Mouse (Mus musculus) midbrain, embryonic 11.5 days (tissue): Measurements from ENCODE around the gene Sec22a. TPM values are rescaled to one million over a fixed set of nuclear protein-coding genes. Genes with fewer than 3 reads are reported as not detected.
A peak's percentile ranks its signal among the peaks of the same experiment; 100 is the strongest.

Experiments used
- ATAC-seq: fragments of 200-750 bp; cut with Nextera tagmentation; 2 replicates; pipeline ENCODE4 v1.8.0; 2017; ENCODE audit warnings: moderate TSS enrichment, moderate library complexity; ENCODE audit not compliant: low FRiP score
- DNase-seq: peaks from one replicate; pipeline ENCODE4 v3.0.0; 2015; ENCODE audit warnings: low spot score; ENCODE audit errors: missing footprints
- H3K27ac ChIP-seq: fragments of 300-500 bp; sonication (generic); 2 replicates; pipeline ENCODE4 v1.5.1; 2014; ENCODE audit warnings: low read depth, low read length
- H3K27me3 ChIP-seq: fragments of 300-500 bp; sonication (generic); 2 replicates; pipeline ENCODE4 v1.6.1; 2014; ENCODE audit warnings: mild to moderate bottlenecking, low read length, moderate library complexity, mixed read lengths; ENCODE audit not compliant: control insufficient read depth, insufficient read depth
- H3K36me3 ChIP-seq: fragments of 300-500 bp; sonication (generic); 2 replicates; pipeline ENCODE4 v1.6.1; 2014; ENCODE audit warnings: mild to moderate bottlenecking, low read length, moderate library complexity, mixed read lengths; ENCODE audit not compliant: control insufficient read depth, insufficient read depth
- H3K4me1 ChIP-seq: fragments of 300-500 bp; sonication (generic); 2 replicates; pipeline ENCODE4 v1.6.1; 2014; ENCODE audit warnings: low read length; ENCODE audit not compliant: control insufficient read depth, insufficient read depth
- H3K4me2 ChIP-seq: fragments of 300-500 bp; sonication (generic); 2 replicates; pipeline ENCODE4 v1.6.1; 2014; ENCODE audit warnings: mild to moderate bottlenecking, moderate library complexity
- H3K4me3 ChIP-seq: fragments of 300-500 bp; sonication (generic); 2 replicates; pipeline ENCODE4 v1.5.1; 2014; ENCODE audit warnings: low read depth, low read length
- H3K9ac ChIP-seq: fragments of 300-500 bp; sonication (generic); 2 replicates; pipeline ENCODE4 v1.6.1; 2014; ENCODE audit warnings: low read length
- H3K9me3 ChIP-seq: fragments of 300-500 bp; sonication (generic); 2 replicates; pipeline ENCODE4 v1.6.1; 2016; ENCODE audit warnings: low read length; ENCODE audit not compliant: control insufficient read depth
- WGBS: fragments of 180-500 bp; shearing (Covaris S2); extraction: QIAGEN DNeasy Blood & Tissue Kit; methylation state at CpG from one replicate; pipeline ENCODE4 v1.1.7; 2014; 5-methylcytosine and 5-hydroxymethylcytosine counted together
- polyA plus RNA-seq: library from polyadenylated mRNA; unstranded; fragments of >200 nt; fragmentation: Nextera tagmentation; extraction: Ambion mirVana; gene quantifications from 2 replicates; pipeline ENCODE4 v1.2.1, GENCODE M21; 2014

The Sec22a gene
- polyA plus RNA-seq, 1 experiment from 2014 or later = 43.0 TPM

DNA sequence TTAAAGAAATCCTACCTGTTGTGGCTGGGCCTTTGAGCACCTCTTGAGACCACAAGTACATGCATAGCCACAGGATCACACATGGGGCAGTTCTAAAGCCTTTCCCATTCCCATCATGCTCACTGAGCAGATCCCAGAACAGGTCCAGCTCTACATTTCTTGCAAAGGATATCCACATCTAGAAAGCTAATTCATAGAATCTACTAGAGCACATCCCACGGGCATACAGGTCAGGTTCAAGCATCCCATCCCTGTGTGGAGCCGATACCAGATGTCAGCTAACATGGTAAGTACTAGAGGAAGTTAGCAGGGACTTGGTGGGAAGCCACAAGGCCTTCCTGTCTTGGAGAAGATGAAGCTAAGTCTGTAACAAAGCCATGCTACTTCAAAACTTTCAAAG is 57.1 kb downstream of the Sec22a start:
- Histone ChIP-seq H3K9me3 (no peaks in the 10 kb centered on the region), H3K36me3 (no peaks in the 10 kb centered on the region), H3K4me3 (no peak overlapping the region), H3K27me3 (no peaks in the 10 kb centered on the region), H3K27ac (no peak overlapping the region), H3K4me2 (no peak overlapping the region), H3K4me1 (peaks cover 2% of the 10 kb centered on the region; the same call in 1 of the 2 replicates), H3K9ac (no peak overlapping the region)
- whole genome bisulfite sequencing = 90% methylated on average over 2 of the region's 2 CpGs
- DNase-seq = no peak
- ATAC-seq = no peak

DNA sequence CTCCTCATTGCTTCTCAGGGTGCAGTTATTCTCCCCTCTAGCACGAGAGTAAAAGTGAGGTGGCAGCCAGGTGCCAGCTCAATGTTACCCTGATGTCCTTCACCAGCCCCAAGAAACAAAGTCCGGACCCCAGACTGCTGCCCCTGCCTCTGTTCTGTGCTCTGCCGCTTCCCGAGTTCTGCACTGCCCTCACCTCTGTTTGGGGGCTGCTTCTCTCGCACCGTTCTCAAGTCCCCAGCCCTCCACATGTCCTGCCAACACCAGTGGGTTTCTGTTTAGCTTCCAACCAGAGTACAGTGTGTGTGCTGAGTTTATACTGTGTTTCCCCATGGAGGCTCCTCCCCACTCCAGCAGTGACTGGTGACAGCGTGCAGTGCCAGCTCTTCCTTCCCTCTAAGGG is 58.5 kb downstream of the Sec22a start:
- H3K27me3 ChIP-seq = no peaks in the 10 kb centered on the region
- H3K36me3 ChIP-seq = no peaks in the 10 kb centered on the region
- no peak overlapping the region for H3K4me2 ChIP-seq
- no peak overlapping the region for H3K4me3 ChIP-seq
- no peaks in the 10 kb centered on the region for H3K4me1 ChIP-seq
- WGBS = 90% methylated on average over 7 of the region's 7 CpGs
- no peak overlapping the region for H3K27ac ChIP-seq
- H3K9me3 ChIP-seq = no peaks in the 10 kb centered on the region
- DNase-seq (no peak), ATAC-seq (no peak)
- no peak overlapping the region for H3K9ac ChIP-seq

DNA sequence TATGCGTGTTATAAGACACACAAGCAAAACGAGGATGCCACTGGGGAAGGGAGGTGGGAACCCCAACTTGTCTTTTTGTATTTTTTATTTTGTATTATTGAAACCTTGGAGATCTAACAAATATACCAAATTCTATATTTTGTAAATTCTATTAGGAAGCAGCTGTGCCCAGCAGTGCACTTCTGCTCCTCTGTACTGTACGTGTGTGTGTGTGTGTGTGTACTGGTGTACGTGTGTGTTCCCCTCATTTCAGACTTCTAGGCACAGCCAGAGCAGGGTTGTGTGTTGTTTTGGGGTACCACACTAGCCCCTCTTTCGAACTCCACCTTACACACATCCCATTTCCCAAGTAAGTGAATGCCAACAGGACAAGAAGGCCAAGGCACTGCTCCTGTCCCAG is 59.3 kb downstream of the Sec22a start:
- WGBS = 84% methylated on average over 5 of the region's 5 CpGs
- Histone ChIP-seq H3K4me3 (no peak overlapping the region), H3K36me3 (no peaks in the 10 kb centered on the region), H3K9me3 (no peaks in the 10 kb centered on the region), H3K9ac (no peak overlapping the region), H3K27ac (no peak overlapping the region), H3K4me1 (no peaks in the 10 kb centered on the region), H3K4me2 (no peak overlapping the region), H3K27me3 (no peaks in the 10 kb centered on the region)
- DNase-seq (no peak), ATAC-seq (no peak)

DNA sequence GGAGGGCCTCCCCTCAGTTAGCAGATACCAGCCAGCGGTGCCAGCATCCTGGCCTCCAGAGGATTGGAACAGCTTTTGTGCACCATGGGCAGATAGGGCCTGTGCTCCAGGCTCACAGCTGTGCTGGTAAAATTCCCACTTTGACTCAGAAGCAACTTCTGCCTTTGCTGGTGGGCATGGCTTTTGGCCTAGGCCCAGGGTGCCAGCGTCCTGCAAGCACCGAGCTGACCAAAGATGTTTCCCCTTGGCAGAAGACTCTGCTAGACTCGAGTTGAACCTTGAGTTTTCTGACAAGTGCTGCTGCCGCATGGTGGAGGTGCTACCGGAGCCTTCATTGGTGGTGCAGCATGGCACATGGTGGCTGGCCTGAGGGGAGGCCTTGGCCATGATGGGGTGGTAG is 60.0 kb downstream of the Sec22a start:
- ATAC-seq = no peak
- Histone ChIP-seq H3K4me3 (no peak overlapping the region), H3K9ac (no peak overlapping the region), H3K27ac (no peak overlapping the region), H3K27me3 (no peaks in the 10 kb centered on the region), H3K36me3 (no peaks in the 10 kb centered on the region), H3K9me3 (no peaks in the 10 kb centered on the region), H3K4me1 (no peaks in the 10 kb centered on the region), H3K4me2 (no peak overlapping the region)
- no peak for DNase-seq
- WGBS = 91% methylated on average over 6 of the region's 6 CpGs

DNA sequence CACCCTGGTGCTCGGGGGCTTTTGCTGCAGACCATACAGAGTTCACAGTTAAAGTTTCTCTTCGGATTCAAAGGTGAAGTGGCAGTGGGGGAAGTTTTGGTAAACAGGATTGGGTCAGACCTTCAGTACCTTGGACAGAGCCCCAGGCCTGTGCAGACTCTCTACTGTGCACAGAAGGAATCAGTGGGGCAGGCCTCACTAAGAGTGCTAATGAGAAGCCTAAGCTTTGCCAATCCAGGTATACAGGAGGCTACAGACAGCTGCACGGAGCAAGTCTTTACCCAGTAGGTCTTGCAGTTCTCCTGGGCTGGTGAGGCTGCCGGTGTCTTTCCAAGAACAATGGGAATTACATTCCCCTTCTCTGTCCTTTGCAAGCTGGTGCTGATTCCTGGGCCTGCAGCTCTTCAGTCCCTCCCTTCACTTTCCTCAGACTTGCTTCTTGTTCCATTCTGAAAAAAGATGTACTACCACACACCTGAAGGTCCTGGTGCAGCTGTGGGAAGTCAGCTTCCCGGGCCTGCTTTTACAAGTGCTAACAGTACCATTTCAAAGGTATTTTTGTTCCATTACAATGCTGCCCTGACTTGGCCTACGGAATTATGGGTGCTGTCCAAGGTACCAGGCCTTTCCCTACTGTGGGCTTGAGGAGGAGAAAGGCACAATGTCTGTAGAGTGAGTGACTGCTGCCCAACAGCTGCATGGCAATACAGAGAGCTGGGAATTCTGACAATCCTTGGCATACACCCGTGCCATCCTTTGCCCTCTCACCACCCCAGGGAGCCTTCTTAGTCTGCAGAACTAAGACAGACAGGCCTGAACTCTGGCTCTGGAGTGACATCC is 61.1 kb downstream of the Sec22a start:
- Histone ChIP-seq H3K36me3 (no peaks in the 10 kb centered on the region), H3K4me3 (no peak overlapping the region), H3K4me2 (no peak overlapping the region), H3K27ac (no peak overlapping the region), H3K9me3 (no peaks in the 10 kb centered on the region), H3K9ac (no peak overlapping the region), H3K27me3 (no peaks in the 10 kb centered on the region), H3K4me1 (no peaks in the 10 kb centered on the region)
- no peak for ATAC-seq
- 44% methylated on average over 7 of the region's 7 CpGs for WGBS
- DNase-seq = no peak

DNA sequence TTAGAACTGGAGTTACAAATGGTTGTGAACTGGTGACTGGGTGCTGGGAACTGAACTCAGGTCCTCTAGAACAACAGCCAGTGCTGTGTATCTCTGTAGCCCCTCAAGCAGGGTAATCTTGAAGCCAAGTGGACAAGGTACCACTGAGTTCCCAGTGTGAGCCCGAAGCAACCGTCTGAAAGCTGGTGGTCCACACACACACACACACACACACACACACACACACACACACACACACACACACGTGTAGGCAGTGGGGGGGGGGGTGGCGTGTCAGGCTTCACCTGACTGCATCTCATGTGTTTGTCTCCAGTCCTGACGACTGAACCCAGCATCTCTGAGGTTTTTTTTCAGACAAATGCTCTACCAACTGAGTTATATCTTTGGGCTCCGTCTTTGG is 63.6 kb downstream of the Sec22a start:
- no peaks in the 10 kb centered on the region for H3K9me3 ChIP-seq
- no peak overlapping the region for H3K9ac ChIP-seq
- no peaks in the 10 kb centered on the region for H3K36me3 ChIP-seq
- H3K27ac ChIP-seq = no peak overlapping the region
- DNase-seq = no peak
- ATAC-seq = no peak
- no peaks in the 10 kb centered on the region for H3K27me3 ChIP-seq
- WGBS = 84% methylated on average over 6 of the region's 6 CpGs
- no peak overlapping the region for H3K4me3 ChIP-seq
- no peaks in the 10 kb centered on the region for H3K4me1 ChIP-seq
- no peak overlapping the region for H3K4me2 ChIP-seq

DNA sequence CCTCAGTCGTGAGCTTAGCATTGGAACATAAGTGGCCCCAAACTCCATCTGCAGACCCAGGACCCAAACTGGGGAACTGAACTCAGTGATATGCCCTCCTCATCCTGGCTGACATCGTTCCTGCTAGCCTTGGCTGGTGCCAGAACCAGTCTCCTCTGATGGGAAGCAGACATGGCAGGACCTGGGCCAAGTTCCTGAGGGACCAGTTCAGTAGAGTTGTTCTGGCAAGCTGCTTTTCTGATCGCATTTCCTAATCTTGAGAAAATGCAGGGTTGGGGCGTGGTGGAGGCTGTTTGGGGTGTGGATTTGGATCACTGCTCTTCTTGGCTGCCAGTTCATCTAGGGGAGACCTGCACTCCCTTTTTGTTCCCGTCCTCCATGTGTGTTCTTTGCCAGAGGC is 65.9 kb downstream of the Sec22a start:
- Histone ChIP-seq H3K9ac (no peak overlapping the region), H3K4me2 (no peak overlapping the region), H3K36me3 (no peaks in the 10 kb centered on the region), H3K27me3 (no peaks in the 10 kb centered on the region), H3K4me1 (no peaks in the 10 kb centered on the region), H3K9me3 (no peaks in the 10 kb centered on the region), H3K4me3 (no peak overlapping the region), H3K27ac (no peak overlapping the region)
- WGBS = 87% methylated on average over 5 of the region's 5 CpGs
- no peak for DNase-seq
- no peak for ATAC-seq

DNA sequence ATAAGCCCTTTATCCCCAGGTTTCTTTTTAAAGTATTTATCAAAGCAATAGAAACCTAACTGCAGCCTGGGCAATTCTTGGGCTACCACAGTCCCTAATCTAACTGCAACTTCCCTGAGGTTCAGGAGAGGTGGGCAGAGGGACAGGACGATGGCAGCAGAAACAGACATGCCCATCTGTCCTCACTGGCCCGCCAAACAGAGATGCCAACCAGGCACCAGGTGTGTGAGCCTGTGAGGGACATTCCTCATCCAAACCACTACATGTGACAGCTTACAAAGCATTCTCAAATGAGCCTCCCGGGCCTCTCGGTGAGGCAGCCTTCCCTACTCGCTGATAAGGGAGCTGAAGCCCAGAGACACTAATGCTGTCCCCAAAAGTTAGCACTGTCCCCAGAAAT is 76.5 kb downstream of the Sec22a start:
- H3K36me3 ChIP-seq = no peaks in the 10 kb centered on the region
- H3K27me3 ChIP-seq = no peaks in the 10 kb centered on the region
- H3K27ac ChIP-seq = no peak overlapping the region
- 90% methylated on average over 5 of the region's 5 CpGs for WGBS
- H3K4me1 ChIP-seq = no peaks in the 10 kb centered on the region
- no peak overlapping the region for H3K4me2 ChIP-seq
- DNase-seq (peak; percentile 39), ATAC-seq (no peak)
- H3K9ac ChIP-seq = no peak overlapping the region
- H3K9me3 ChIP-seq = no peaks in the 10 kb centered on the region
- H3K4me3 ChIP-seq = no peak overlapping the region

DNA sequence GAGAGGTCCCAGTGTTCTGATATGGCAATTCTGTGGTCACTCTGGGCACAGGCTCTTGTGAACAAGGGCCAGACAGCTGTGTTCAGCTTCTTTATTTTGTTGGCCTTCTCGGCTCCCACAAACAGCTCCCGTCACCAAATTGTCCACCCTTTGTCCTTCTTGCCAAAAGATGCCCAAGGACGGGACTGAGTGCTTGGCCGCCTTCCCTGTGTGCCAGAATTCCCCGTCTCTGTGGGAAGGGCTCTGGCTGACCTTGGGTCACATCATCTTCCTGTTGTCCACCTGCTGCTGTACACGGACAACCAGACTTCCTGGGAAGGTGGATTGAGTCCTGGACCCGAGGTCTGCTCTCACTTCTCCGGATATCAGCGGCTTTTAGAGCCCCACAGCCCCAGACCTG is 77.9 kb downstream of the Sec22a start:
- no peak for ATAC-seq
- H3K4me3 ChIP-seq = no peak overlapping the region

More for the DNA sequence above, 77.9 kb downstream of the Sec22a start:
- 83% methylated on average over 9 of the region's 9 CpGs for WGBS
- Histone ChIP-seq H3K36me3 (no peaks in the 10 kb centered on the region), H3K27ac (no peak overlapping the region), H3K4me1 (no peaks in the 10 kb centered on the region), H3K9me3 (no peaks in the 10 kb centered on the region), H3K9ac (no peak overlapping the region), H3K27me3 (no peaks in the 10 kb centered on the region), H3K4me2 (no peak overlapping the region)
- DNase-seq = no peak
